Mouse (Mus musculus): ENCODE data around the gene Ncoa7.
"Not testable (repeated sequence)": the region's sequence is repeated elsewhere in the genome, so short reads cannot be mapped to it uniquely, and the experiment has no call there.

GRCm38 (mm10) chr10:30628444-30628843 lies 174.7 kb downstream of the Ncoa7 start:
- TF ChIP-seq E2F4 (IDR thresholded peaks at IDR 0.05; ENCODE audit: insufficient read depth); POLR2A (IDR thresholded peaks at IDR 0.05; ENCODE audit: insufficient read length, low read depth); MYOG (IDR thresholded peaks at IDR 0.05; ENCODE audit: control insufficient read depth in 1 of 3, insufficient read depth in 1 of 3, insufficient read length in 2 of 3, low read depth in 2 of 3); MAX (IDR thresholded peaks at IDR 0.05; ENCODE audit: low read depth); REST (IDR thresholded peaks at IDR 0.05; ENCODE audit: insufficient read depth, insufficient read length); USF1 (IDR thresholded peaks at IDR 0.05; ENCODE audit: low read depth); POLR2AphosphoS2 (IDR thresholded peaks at IDR 0.05; ENCODE audit: insufficient read length, low read depth); MYOD1 (IDR thresholded peaks at IDR 0.05; ENCODE audit: control insufficient read depth in 1 of 3, insufficient read length in 2 of 3, low read depth in 2 of 3); TCF12 (IDR thresholded peaks at IDR 0.05; ENCODE audit: insufficient read depth, poor library complexity, severe bottlenecking): not testable (repeated sequence)

Measured in myocyte (in vitro differentiated cells).